Mouse (Mus musculus) layer of hippocampus, postnatal 36 days (tissue): Measurements from ENCODE around the gene Arrdc5. TPM values are rescaled to one million over a fixed set of nuclear protein-coding genes. Genes with fewer than 3 reads are reported as not detected.
A peak's percentile ranks its signal among the peaks of the same experiment; 100 is the strongest.

Experiments used
- DNase-seq, 2 experiments: peaks; one replicate each; pipeline ENCODE4 v3.0.0; 2022
- total RNA-seq, 2 experiments: library from RNA; stranded (reverse); gene quantifications; 2 replicates each; pipeline ENCODE4 v1.2.3; 2021

The Arrdc5 gene
- not detected for total RNA-seq

DNA sequence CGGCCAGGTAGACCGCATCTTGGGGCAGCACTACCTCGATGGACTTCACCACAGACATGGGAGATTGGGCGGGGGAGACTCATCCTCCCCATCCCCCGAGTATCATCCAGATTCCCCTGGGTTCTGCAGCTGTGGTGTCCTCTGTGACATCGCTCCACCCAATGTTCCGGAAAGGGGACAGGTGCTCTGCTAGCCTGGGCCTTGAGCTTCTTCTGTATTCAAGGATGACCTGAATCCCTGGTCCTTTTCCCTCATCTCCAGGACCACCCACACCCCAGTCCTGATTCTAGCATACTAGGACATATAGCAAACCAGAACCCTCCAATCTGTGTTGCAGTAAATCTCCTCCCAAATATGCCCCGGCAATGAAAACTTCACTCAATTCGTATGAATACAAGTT lies at the start of gene Arrdc5:
Gene Arrdc5, minus strand, starts transcription at position 101 of the 400 bp plus-strand sequence.
- DNase-seq = no peak

- no peak for DNase-seq
Measured at GRCm38 (mm10) chr17:56348586-56348985, 48.5 kb upstream of the Arrdc5 start.

- no peak for DNase-seq
Measured at GRCm38 (mm10) chr17:56348128-56348527, 48.0 kb upstream of the Arrdc5 start.

DNA sequence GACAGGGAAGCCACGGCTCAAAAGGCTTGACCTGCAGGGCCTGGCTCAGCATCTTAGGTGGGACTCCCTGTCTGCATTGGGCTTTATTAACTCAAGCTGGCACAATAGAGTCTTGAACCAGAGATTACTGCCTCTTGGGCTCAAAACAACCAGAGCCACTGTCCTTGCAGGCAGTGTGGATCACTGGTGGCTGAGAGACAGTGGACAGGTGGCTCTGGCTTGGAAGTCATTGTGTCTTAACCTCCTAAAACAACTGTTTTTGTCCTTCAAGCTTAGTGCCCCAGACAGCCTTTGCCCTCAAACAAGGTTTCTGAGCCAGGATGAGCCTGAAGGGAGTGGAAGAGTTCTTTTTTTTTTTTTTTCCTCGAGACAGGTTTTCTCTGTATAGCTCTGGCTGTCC lies 45.3 kb upstream of the Arrdc5 start:
- DNase-seq = no peak

DNA sequence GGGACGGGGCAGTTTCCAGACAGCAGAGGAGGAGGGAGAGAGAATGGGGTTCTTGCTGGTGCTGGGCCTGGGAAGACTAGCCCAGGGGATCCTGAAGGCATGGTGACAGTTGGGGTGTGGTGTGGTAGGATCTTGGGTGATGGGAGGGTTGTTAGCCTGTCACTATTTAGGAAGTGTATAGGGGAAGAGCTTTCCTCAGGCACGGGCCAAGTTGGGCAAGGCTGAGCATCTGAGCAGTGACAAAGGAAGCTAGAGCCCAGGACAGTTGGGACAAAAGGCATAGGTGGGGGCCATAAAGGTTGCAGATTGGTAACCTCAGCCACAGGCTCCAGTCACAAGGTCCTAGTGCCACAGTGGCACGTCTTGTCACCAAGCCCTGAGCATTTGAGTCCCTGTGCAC lies 43.4 kb upstream of the Arrdc5 start:
- no peak for DNase-seq

DNA sequence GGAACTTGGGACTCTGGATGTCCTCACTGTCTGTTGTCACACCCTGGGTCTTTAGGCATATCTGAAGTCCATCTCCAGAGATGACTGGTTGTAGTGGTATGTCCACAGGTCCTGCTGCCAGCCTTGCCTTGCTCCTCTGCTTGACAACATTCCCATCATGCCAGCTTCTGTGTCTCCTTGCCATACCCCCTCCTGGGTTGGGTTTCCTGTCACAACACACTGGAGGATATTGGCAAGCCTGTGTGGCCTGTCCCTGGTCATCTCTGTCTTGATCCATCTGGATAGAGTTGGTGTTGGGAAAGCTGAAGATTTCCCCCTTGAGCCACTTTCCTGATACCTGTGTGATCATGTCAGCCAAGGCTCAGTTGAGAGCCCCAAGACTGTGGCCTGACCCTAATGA lies 40.6 kb upstream of the Arrdc5 start:
- no peak for DNase-seq

GRCm38 (mm10) chr17:56338909-56339308 lies 38.8 kb upstream of the Arrdc5 start:
- no peak for DNase-seq

GRCm38 (mm10) chr17:56337791-56338190 lies 37.7 kb upstream of the Arrdc5 start:
- DNase-seq = no peak

- DNase-seq = peak; percentile 51 to 52
Measured at GRCm38 (mm10) chr17:56337190-56337589, 37.1 kb upstream of the Arrdc5 start.

DNA sequence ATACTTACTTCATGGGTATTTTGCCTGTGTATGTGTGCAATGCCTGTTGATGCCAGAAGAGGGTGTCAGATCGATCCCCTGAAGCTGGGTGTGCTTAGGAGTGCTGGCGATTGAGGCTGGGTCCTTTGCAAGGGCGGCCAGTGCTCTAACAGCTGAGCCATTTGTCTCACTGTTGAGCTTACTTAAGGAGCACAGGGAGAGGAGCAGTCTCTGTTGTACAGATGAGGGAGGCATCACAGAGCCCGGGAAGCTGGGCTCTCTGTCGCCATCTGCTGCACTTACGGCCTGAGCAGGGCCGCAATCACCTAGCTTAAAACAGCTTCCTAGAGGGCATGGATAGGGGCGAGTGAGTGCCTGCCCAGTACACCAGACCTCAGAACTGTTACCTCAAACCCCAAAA lies 32.9 kb upstream of the Arrdc5 start:
- no peak for DNase-seq

GRCm38 (mm10) chr17:56331256-56331655 lies 31.2 kb upstream of the Arrdc5 start:
- no peak for DNase-seq

DNA sequence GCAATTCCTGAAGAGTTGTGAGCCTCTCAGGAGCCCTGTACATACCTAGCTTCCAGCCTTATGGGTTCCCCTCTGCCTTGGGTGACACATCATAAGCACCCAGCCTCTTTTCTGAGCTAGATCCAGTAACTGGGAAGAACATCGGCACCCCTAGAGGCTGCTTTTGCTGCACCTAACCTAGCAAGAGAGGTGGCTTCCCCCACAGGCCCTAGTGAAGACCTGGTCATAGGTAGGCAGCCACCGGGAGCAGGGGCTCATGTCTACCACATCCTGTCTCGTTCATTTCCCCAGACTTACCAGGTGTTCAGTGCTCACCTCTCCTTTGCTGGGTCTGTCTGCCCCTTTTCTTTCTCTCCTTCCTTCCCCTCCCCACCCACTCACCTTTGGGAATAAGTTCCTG lies 30.3 kb upstream of the Arrdc5 start:
- no peak for DNase-seq

DNA sequence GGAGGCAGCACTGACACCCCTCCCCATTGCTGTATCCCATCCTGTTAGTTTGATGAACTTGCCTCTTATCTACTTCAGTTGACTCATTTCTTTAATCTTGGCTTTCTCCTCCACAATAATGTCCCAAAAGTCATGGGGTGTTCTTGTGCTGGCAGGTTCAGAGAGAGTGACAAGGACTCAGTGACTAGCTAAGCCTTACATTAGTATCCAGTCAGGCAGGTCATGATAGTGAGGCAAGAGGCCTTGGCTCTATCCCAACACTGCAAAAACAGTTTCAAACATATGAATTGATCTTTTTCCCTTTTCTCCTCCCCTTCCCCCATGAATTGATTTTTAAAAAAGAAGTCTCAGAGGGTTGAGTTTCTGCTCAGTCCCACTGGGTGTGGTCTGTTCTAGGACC lies 29.2 kb upstream of the Arrdc5 start:
- DNase-seq = no peak

- no peak for DNase-seq
Measured at GRCm38 (mm10) chr17:56326153-56327147, 26.4 kb upstream of the Arrdc5 start.

DNA sequence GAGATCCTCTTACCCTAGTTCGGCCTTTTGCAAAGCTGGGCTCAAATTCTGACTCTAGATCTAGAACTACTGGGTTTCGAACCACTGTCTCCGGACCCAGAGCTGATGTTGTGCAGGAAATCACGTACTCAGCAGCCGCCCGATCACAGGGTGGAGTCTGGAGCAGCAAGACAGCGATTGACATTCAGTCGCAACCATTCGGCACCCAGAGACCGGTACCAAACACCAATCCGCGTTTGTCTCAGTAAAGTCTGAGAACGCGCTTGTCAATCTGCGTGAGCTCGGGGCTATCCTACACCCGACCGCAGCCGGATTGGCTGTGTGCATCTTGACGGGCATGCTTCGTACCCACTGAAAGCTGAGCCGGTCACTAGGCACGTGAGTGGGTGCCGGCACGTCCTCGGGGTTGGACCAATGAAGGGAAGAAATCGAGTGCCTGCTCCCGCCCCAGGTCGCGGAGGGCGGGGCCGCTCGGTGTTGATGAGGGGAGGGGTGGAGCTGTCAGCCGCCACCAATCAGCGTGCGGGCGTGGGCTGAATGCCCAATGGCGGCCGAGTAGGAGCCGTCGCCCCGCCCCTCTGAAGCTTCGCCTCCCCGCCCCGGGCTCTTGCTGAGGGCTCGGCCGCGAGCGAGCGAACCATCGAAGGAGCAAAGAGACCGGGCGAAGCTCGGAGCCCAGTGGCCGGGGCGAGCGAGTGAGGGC lies 25.5 kb upstream of the Arrdc5 start, which contains the start of gene Kdm4b:
Gene Kdm4b, plus strand, starts transcription at position 613 of the 703 bp plus-strand sequence.
- DNase-seq = peak; percentile 99 to 100

DNA sequence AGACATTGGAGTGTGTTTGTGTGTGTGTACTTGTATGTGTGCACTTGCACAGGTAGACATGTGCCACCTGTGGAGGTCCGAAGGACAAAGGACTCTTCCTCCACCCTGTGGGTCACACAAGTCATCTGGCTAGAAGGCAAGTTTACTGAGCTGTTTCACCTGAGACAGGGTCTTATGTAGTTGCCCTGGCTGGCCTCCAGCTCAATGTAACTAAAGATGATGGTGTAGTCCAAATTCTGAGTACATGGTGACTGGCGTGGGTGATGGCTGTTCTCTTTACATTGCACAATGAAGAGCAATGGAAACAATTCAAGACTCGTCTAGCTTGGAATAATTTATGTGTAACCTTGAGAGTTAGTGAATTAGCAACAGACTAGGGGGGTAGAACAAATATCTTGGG lies 24.3 kb upstream of the Arrdc5 start:
- no peak for DNase-seq

DNA sequence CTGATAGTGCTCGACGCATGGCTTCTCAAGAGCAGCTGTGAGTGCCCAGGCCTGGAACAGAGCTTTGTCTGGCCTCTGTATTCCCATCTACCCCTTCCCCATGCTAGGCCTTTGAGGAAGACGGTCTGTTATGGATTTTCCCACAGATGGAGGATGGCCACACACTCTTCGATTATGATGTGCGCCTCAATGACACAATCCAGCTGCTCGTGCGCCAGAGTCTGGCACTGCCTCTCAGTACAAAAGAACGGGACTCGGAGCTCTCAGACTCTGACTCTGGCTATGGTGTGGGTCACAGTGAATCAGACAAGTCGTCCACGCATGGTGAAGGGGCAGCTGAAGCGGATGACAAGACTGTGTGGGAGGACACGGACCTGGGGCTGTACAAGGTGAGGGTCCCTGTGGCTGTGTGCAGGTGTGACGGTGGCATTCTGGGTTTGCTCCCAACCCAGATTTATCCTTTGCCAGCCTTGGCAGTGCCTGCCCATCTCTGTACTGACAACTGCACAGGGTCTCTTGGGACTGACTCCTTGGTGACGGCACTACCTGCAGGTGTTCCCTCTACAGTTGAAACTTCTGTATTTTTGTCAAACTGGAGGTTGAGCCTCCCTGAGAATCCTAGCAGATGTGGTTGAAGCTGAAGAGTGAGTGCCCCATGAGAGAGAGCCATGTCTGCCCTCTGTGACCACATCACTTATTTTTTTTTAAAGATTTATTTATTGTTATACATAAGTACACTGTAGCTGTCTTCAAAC lies 9.3 kb upstream of the Arrdc5 start:
- no peak for DNase-seq

DNA sequence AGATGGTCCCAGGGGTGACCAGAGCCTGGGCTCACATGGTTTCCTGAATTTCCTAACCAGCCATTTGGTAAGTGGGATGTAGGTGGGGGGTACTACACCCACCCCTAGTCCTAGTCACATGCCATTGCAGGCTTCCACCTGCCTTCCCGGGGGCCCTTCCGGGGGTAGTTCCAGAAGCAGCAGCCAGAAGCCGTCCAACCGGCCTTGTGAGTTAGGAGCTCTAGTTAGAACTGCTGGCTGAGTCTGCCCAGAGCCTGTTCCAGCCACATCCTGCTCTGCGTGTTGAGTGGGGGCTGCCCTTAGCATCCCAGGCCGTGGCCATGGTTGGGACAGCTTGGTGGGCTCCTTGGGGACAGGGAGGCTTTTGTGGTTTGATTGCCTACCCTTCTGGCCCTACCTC lies 8.0 kb upstream of the Arrdc5 start:
- DNase-seq = no peak

- DNase-seq = no peak
Measured at GRCm38 (mm10) chr17:56305826-56306225, 5.7 kb upstream of the Arrdc5 start.

GRCm38 (mm10) chr17:56305156-56305555 lies 5.1 kb upstream of the Arrdc5 start:
- no peak for DNase-seq

GRCm38 (mm10) chr17:56304718-56305117 lies 4.6 kb upstream of the Arrdc5 start:
- DNase-seq = no peak

DNA sequence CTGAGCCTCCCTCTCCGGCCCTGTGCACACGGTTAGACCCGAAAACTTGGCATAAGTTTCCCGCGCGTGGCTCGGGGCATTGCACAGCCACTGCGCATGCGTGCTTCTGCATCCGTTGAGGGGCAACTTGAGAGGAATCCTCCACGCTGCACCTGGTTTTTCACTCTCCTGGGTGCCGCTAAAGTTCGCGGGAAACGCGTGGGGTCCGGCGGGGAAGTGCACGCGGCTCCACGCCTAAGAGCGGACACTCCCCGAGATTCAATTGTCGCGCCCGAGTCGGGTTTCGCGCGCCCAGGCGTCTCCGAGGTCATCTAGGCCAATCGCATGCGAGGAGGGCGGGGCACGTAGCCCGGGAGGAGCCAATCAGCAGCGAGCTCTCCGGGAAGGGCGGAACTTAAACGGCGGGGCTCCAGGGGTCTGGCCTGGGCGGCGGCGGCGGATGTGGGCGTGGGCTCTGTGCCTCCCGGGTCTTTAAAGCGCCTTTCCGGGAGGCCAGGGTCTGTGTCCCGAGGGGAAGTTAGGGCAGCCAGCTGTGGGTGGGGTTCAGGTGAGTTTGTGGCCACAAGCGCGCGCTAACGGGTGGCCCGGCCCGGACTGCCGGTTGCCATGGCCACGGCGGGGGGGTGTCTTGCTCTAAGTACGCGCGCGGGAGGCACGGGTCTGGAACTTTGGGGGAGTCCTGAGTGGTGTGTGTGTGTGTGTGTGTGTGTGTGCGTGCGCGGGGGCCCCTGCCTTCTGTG lies 3.9 kb upstream of the Arrdc5 start:
- peak; percentile 88 for DNase-seq
